Comparison of ENCODE assay signal across 8 mouse cellular contexts in the genomic region with DNA sequence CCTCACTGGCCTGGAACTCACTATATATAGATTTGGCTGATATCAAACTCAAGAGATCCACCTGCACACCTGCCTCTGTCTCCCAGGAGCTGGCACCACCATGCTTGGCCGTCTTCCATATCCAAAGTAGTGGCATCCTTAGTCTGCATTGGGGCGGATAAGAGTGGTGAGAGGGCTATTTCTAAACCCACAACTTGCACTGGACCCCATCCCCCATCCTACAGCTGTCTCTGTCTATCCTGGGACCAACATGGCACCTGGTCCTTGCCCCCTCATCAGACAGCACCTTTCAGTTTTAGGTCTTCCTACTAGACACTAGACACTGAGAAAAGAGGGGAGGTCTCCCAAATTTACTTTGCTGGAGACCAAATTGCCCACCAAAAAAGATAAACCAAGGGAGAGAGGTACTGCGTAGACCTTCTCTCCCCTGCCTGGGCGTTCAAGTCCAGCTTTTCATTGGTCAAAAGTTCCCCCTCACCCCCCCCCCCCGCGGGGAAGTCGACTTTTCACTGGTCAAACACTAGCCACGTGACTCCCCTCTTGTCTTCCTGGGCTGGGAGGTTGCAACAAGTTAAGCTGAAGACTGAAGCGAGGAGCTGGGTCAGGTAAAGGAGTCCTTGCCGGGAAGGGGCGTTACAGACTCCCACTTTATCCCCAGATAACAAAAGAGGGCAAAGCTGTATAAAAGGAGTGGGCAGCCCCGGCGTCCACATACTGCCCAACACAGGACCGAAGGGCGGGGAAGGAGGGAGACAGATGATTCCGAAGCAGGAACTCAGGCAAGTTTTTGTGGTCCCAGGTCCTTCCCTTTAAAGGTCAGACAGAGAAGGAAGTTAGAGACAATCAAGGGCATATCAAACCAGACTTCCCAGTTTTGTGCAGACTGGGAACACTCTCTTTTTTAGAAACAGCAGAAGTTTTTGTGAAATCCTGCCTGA. TPM values are rescaled to one million over a fixed set of nuclear protein-coding genes. Genes with fewer than 3 reads are reported as not detected.
A peak's percentile ranks its signal among the peaks of the same experiment; 100 is the strongest.
DNase-seq lines count a peak whose midpoint lies in the region; ATAC-seq and TF ChIP-seq lines count a peak whose summit lies in the region.

A gene (plus strand): TSS at position 531 of the 938 bp plus-strand sequence.

- peak within 1 kb of the TSS; percentile 37 for H3K4me3 ChIP-seq in forebrain, embryonic 12.5 days (replicated peaks)
- peak within 1 kb of the TSS; percentile 47 for H3K4me3 ChIP-seq in layer of hippocampus, adult 2 months
- H3K4me3 ChIP-seq in lung, postnatal 0 days (ENCODE audit: low read depth, low read length), result peak within 1 kb of the TSS; percentile 44

- H3K27ac ChIP-seq in forebrain, embryonic 12.5 days, result peak within 1 kb of the TSS; percentile 36; the same call in 1 of the 2 replicates
- H3K27ac ChIP-seq in layer of hippocampus, adult 2 months, result peak within 1 kb of the TSS; percentile 88
- peak within 1 kb of the TSS; percentile 84 for H3K27ac ChIP-seq in lung, postnatal 0 days (ENCODE audit: low read length)

- ATAC-seq in forebrain, embryonic 12.5 days (ENCODE audit: low FRiP score), result peak; percentile 72
- peak; percentile 91 for ATAC-seq in lung, postnatal 0 days
- no peak for ATAC-seq in cerebellum, adult (ENCODE audit: insufficient number of reproducible peaks, low FRiP score, low TSS enrichment)

- peak within 1 kb of the TSS; percentile 52 for H3K9ac ChIP-seq in forebrain, embryonic 12.5 days
- peak within 1 kb of the TSS; percentile 45 for H3K9ac ChIP-seq in lung, postnatal 0 days (replicated peaks; ENCODE audit: low read depth)

- DNase-seq in B cell, adult 2 months, result peak; percentile 73 to 74
- DNase-seq in adrenal gland, adult 18-20 months (ENCODE audit: low spot score in 2 of 2), result peak; percentile 42 to 53
- DNase-seq in heart, postnatal 36 days, result peak; percentile 63 to 76
- no peak for DNase-seq in layer of hippocampus, adult 2 months (ENCODE audit: low spot score in 2 of 2)
- DNase-seq in lung, postnatal 0 days (ENCODE audit: low spot score), result peak; percentile 96
- peak; percentile 33 for DNase-seq in ovary, postnatal 10 days (ENCODE audit: low spot score)

- TF ChIP-seq EP300 in lung, postnatal 0 days (IDR thresholded peaks at IDR 0.05), result no peak

- H3K27me3 ChIP-seq in forebrain, embryonic 12.5 days, result no peaks in the 10 kb centered on the region
- no peaks in the 10 kb centered on the region for H3K27me3 ChIP-seq in lung, postnatal 0 days (replicated peaks; ENCODE audit: insufficient read depth, low read length)

- H3K9me3 ChIP-seq in forebrain, embryonic 12.5 days, result no peaks in the 10 kb centered on the region
- H3K9me3 ChIP-seq in lung, postnatal 0 days (ENCODE audit: low read length), result no peaks in the 10 kb centered on the region

- intact Hi-C loops in heart, postnatal 36 days (cut with DNase I), result loop anchor here (2.0 kb wide), 1 partner anchor 16 kb away; no protein-coding TSS in a partner anchor

- TF ChIP-seq CTCF in layer of hippocampus, adult 2 months (conservative IDR thresholded peaks at IDR 0.05), result no peak
- no peak for TF ChIP-seq CTCF in lung, postnatal 0 days (IDR thresholded peaks at IDR 0.05)

- peak within 1 kb of the TSS; percentile 61 for H3K4me2 ChIP-seq in forebrain, embryonic 12.5 days
- H3K4me2 ChIP-seq in lung, postnatal 0 days (replicated peaks; ENCODE audit: low read depth, low read length), result peak within 1 kb of the TSS; percentile 63

- peaks cover 26% of the 10 kb centered on the region for H3K36me3 ChIP-seq in forebrain, embryonic 12.5 days (replicated peaks)
- H3K36me3 ChIP-seq in lung, postnatal 0 days (ENCODE audit: insufficient read depth, low read length), result peaks cover 14% of the 10 kb centered on the region

- H3K4me1 ChIP-seq in forebrain, embryonic 12.5 days, result peaks cover 31% of the 10 kb centered on the region
- H3K4me1 ChIP-seq in lung, postnatal 0 days (ENCODE audit: insufficient read depth, low read depth, low read length), result peaks cover 10% of the 10 kb centered on the region

- 3% methylated on average over 16 of the region's 16 CpGs for WGBS in forebrain, embryonic 12.5 days
- WGBS in lung, postnatal 0 days, result 6% methylated on average over 16 of the region's 16 CpGs

RNA-seq across cellular contexts. Expression of the gene that starts here (rescaled TPM):
- 10 to 100 TPM; 53.2 to 57.8 TPM for total RNA-seq in adrenal gland, adult 18-20 months (2021)
- 14.4 and 14.7 TPM in 2 replicates for polyA plus RNA-seq in forebrain, embryonic 12.5 days (2016; fragmentation: Nextera tagmentation; extraction: Ambion mirVana)
- 10 to 100 TPM; 57.0 to 58.0 TPM for total RNA-seq in heart, postnatal 36 days (2021)
- total RNA-seq in layer of hippocampus, adult 2 months (2021), result 10 to 100 TPM; 38.9 to 41.8 TPM
- polyA plus RNA-seq in lung, postnatal 0 days (2015; fragmentation: Nextera tagmentation; extraction: Ambion mirVana), result 55.9 and 63.0 TPM in 2 replicates

Comparison
In these comparisons a context has a peak if more than half of its experiments do, and no peak if none do; other contexts are left out.
1. DNase-seq: peak in B cell, adult 2 months (2 of 2), adrenal gland, adult 18-20 months (2 of 2), heart, postnatal 36 days (2 of 2), lung, postnatal 0 days (single experiment) and ovary, postnatal 10 days (single experiment); none in layer of hippocampus, adult 2 months (0 of 2).
2. H3K27ac ChIP-seq: peak in every context shown above with its lines; median percentile 88 in layer of hippocampus, adult 2 months; 84 in lung, postnatal 0 days; 36 in forebrain, embryonic 12.5 days.
3. Peak in every context shown above with its lines, with median percentiles within 50 percentile points of each other: H3K4me3 ChIP-seq.